Mouse (Mus musculus): ENCODE measurements around the gene Tpk1. TPM values are rescaled to one million over a fixed set of nuclear protein-coding genes. Genes with fewer than 3 reads are reported as not detected.
A peak's percentile ranks its signal among the peaks of the same experiment; 100 is the strongest.
"Not testable (repeated sequence)": the region's sequence is repeated elsewhere in the genome, so short reads cannot be mapped to it uniquely, and the experiment has no call there.

Gene Tpk1
- total RNA-seq, 2 experiments from 2014 or later = 2.0 to 2.3 TPM

DNA sequence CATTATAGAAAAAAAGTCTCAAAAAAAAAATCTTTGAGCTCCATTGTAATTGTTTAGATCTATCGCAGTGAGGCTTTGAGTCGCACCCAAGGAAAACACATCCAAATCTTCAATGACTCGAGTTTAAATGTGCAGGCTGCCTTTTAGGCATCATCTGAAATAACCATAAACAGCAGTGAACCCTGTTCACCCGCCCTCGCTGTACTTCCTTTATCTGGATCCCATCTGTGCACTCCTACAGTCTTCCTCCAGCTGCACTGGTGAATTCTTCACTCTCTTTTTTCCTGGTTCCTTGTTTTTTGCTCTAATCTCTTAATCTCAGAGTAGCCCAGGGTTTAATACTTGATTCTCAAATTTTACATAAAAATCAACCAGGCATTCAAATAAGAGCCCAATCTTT, 23.7 kb downstream of the Tpk1 start:
- DNase-seq (ENCODE audit: low spot score in 2 of 2) = peak; percentile 43 to 68

DNA sequence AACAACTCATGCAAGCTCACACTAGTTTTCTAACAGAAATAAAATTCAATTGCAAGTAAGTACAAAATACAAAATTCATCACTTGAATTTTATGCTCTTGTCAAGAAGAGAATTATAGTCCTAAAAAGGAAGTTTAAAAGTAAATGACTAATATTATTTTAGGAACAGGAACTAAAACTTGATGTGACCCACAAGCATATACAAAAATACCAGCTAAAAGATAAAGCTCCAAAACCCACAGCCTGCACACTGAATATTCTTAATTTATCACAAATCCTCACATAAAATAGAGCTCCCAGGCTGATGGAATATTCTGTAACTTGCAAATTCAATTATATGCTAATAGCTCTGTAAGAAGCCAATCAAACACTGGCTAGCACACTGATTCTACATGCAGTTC, 25.5 kb downstream of the Tpk1 start:
- no peak for DNase-seq (ENCODE audit: low spot score in 2 of 2)

DNA sequence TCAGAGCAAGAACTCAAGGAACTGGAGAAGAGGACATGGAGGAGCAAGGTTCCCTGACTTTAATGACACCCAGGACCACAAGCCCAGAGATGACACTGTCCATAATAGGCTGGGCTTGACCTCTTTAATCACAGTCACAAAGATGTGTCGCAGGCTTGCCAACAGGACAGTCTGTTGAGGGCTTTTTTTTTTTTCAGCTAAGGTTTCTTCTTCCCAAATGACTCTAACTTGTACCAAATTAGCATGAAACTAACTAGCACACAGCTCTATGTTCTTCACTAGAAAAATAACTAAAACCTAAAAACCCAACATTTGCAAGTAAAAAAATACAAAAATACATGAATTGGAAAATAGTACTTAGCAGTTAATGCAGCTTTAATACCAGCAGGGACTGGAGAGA, 27.2 kb downstream of the Tpk1 start:
- DNase-seq (ENCODE audit: low spot score in 2 of 2) = no peak

DNA sequence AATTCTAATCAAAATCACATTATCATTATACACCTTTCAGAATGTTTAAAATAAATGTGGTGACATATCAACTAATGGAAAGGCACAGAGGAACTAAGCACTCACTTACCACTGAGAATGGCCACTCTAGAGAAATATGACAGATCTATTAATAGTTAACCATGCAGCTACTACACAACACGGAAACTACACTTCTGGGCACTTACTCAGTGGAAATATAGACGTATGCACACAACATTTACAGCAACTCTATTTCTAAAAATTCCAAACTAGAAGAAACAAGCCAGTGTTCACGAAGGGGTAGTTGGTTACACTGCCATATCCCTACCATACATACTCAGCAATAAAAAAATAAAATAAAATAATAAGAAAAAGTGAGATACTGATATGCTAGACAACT, 28.0 kb downstream of the Tpk1 start:
- DNase-seq (ENCODE audit: low spot score in 2 of 2) = no peak

GRCm38 (mm10) chr6:43636980-43637638, 29.0 kb downstream of the Tpk1 start:
- no peak for DNase-seq (ENCODE audit: low spot score in 2 of 2)

DNA sequence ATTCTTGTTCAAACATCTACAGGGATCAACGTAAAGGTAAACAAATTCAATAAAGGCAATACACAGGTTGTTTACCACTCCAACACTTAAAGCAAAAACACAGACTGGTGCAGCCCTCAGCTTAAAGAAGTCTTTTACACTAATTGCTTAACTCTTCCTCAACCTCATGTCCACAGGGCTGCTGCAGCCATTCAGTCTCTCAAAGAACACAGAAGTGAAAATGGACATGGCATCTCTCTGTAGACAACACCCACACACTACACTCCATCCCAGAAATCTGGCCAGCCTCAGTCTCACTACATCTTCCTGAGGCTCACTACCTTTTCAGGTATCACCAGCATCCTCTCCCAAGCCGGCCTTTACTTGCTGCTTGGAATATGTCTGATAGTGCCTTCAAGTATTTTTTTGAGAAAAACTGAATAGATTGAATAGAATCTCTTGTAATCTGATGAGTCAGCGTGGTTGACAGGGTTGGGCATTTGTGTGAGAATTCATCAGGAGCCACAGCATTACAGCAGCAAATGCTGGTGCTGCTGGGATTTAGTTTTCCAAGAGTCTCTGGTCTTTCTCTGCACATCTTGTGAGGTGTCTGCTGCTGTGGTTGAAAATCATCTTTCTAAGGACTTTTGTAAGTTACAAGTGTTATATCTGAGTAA, 32.6 kb downstream of the Tpk1 start:
- no peak for DNase-seq (ENCODE audit: low spot score in 2 of 2)

DNA sequence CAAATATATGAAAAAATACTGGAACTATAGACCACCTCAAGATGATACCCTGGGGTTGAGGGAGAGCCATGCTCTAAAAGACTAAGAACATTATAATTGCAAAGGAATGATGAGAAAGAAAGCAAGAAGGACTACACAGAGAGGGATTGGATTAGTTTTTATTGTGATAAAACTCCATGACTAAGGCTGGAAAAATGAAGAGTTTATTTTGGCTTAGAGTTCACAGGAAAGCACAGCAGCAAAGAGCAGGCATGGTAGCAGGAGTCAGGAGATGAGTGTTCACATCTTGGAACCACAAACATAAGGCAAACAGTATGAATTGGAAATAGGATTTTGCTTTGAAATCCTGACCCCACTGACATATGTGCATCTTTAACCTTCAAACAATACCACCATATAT, 33.2 kb downstream of the Tpk1 start:
- DNase-seq (ENCODE audit: low spot score in 2 of 2) = no peak

DNA sequence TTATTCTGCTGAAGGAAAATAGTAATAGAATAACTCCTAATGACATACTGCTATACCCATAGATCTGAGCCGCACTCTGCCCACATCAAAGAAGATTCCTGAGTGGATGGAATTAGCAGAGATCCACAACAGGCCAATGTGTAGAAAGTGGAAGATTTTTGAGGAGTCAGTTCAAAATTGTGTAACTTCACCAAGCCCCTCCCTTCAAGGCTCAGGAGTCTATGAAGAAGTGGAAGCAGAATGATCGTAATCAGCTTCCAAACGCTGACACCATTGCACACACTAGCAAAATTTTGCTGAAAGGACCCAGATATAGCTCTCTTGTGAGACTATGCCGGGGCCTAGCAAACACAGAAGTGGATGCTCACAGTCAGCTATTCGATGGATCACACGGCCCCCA, 42.6 kb downstream of the Tpk1 start:
- DNase-seq (ENCODE audit: low spot score in 2 of 2) = not testable (repeated sequence)

- no peak for DNase-seq (ENCODE audit: low spot score in 2 of 2)
Observed at GRCm38 (mm10) chr6:43619258-43619657, 46.8 kb downstream of the Tpk1 start.

DNA sequence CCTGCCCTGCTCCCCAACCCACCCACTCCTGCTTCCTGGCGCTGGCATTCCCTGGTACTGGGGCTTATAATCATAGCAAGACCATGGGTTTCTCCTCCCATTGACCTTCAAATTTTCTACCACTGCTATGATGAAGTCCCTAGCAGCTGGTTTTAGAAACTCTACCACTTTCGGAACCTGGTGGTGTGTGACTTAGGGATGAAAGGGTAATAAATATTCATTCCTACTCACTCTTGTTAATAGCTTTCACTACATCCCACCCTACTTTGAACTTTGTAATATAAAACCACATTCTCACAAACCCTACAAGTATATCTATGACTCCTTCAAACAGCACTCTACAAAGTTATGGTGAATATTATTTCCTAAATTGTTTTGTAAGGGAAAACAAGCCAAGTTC, 54.3 kb downstream of the Tpk1 start:
- DNase-seq (ENCODE audit: low spot score in 2 of 2) = no peak

- DNase-seq (ENCODE audit: low spot score in 2 of 2) = no peak
Observed at GRCm38 (mm10) chr6:43590841-43591541, 75.1 kb downstream of the Tpk1 start.

- no peak for DNase-seq (ENCODE audit: low spot score in 2 of 2)
Observed at GRCm38 (mm10) chr6:43585274-43585673, 80.8 kb downstream of the Tpk1 start.

DNA sequence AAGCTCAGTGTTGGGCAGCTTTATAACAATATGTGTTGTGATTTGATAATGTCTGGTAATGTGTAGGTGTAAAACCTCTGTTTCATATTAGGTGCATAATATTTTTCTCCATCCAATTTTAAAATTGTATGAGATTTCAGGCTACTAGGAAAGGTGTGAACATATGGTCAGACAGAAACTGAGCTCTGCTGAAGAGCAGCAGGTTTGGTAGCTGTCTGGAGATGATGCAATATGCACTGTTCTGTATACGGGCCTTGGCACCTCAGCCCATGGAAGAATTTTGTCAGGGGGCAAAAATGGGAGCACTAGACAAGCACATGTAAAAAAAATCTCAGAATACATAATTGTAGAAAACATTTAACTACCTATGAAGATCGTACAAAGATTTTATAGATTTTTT, 84.3 kb downstream of the Tpk1 start:
- DNase-seq (ENCODE audit: low spot score in 2 of 2) = no peak

DNA sequence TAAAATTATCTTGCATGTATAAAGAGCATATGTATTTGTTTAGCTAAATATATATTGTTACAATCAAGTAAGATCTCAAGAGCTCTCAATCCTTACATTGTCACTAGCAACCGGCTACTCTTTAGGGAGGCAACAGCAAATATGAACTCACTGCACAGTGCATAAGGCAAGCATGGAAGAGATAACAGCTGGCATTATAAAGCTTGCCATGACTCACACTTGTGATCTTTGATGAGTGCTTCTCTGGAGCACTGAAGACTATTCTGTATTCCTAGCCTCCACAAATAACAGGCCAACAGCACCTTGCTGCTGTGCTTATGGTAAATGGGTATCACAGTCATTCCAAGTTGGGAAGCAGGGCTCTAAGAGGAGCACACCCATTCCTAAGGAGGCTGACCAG, 98.2 kb downstream of the Tpk1 start:
- peak in 1 of 2 experiments; percentile 13 for DNase-seq (ENCODE audit: low spot score in 2 of 2)

DNA sequence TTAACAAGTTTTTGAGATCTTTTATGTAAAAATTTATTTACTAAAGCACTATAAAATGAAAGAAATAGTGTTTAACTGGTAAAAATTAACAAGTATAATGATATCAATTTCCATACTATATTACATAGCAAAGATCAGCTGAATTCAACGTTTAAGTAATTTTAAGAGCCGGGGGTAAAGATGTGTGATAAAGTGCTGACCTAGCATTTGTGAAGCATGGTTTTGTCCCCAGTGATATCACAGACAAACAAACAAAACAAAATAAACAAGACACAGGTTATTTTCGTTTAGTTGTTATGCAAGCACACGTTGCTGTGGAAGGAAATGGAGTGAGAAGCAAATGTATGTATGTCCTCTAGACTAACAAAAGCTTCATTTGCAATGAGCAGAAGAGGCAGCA, 103.6 kb downstream of the Tpk1 start:
- no peak for DNase-seq (ENCODE audit: low spot score in 2 of 2)

GRCm38 (mm10) chr6:43551410-43551809, 114.7 kb downstream of the Tpk1 start:
- no peak for DNase-seq (ENCODE audit: low spot score in 2 of 2)

- no peak for DNase-seq (ENCODE audit: low spot score in 2 of 2)
Observed at GRCm38 (mm10) chr6:43546537-43546936, 119.5 kb downstream of the Tpk1 start.

DNA sequence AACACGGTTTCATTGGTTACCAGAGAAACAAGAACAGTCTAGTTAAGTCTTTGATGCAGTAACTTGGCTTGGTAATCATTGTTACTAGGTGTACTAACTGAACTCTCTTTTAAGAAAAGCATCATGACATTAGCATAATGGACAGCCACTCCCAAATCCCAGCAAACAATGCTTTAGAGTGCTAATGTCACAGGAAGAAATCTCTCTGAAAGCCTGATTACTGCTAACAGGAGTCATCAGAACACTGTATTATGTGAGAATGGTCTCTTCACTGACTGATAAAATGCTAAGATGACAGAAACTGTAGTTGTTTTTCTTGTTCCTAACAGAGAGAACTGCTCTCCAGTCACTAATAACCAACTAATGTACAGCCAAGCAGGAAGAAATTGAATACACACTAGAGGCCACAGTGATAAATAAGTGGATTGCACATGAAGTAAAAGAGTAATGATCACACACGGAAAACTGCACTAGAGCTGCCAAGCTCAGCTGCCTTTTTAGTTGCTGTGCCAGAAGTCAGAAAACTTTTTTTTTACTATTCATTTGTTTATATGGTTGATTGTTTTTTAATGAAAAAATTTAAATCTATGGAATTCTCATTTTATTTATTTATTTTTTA, 128.7 kb downstream of the Tpk1 start:
- DNase-seq (ENCODE audit: low spot score in 2 of 2) = no peak

DNA sequence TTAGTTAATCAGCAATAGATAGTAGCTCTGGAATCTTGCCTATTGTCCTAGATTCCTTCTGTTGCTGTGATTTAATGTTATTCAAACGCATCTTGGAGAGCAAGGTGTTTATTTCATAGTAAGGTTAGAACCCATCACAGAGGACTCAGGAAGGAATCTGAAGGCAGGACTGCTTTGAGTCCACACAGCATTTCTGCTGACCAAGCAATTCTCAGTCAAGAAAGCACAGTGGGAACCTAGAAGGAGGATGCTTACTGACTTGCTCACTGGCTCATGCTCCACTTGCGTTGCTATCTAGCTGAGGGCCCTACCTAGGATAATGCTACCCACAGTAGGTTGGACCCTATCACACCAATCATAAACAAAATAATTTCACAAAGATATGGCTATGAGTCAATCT, 130.6 kb downstream of the Tpk1 start:
- DNase-seq (ENCODE audit: low spot score in 2 of 2) = no peak

DNA sequence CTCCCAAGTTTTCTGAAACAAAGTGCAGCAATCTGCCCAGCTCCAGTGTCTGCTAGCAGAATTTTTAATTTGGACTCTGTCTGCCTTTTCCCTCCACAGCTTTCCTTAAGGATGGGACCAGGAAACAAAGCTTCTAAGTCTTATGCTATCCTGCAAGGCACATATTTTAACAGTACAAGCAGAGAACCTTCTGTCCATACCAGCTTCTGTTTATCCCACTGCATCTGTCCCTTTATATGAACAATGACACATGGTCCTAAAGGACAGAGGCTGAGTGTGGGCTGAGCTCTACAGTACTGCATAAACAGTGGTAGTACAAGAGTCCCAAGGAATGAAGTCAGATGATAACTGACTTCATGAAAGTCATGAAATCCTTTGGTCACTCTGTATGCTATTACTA, 132.8 kb downstream of the Tpk1 start:
- no peak for DNase-seq (ENCODE audit: low spot score in 2 of 2)

GRCm38 (mm10) chr6:43532822-43533221, 133.3 kb downstream of the Tpk1 start:
- DNase-seq (ENCODE audit: low spot score in 2 of 2) = no peak

DNA sequence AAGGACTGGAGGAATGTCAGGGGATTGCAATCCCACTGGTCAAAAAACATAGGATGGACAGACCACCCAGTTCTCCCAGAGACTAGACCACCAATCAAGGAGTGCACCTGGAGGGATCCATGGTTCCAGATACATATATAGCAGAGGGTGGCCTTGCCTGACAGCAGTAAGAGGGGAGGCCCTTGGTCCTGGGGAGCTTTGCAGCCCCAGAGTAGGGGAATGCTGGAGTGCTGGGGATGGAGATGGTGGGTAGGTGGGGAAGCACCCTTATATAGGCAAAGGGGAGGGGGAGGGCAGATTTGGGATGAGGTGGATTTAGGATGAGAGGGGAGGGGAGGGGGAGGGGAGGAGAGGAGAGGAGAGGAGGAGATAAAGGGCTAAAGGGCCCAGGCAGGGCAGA, 134.1 kb downstream of the Tpk1 start:
- DNase-seq (ENCODE audit: low spot score in 2 of 2) = no peak

All from left cerebral cortex, adult 18-20 months (tissue).